Mouse (Mus musculus) bone marrow macrophage, adult 2 months (primary cell): Measurements from ENCODE around the gene Ip6k1. TPM values are rescaled to one million over a fixed set of nuclear protein-coding genes. Genes with fewer than 3 reads are reported as not detected.

ENCODE experiments used
- H3K27ac ChIP-seq: 2 replicates; pipeline ENCODE4 v1.5.1; 2012; ENCODE audit warnings: low read depth, low read length; ENCODE audit not compliant: insufficient read depth
- H3K4me1 ChIP-seq: 2 replicates; pipeline ENCODE4 v1.6.1; 2012; ENCODE audit warnings: low read length; ENCODE audit not compliant: control insufficient read depth, insufficient read depth
- H3K4me3 ChIP-seq: 2 replicates; pipeline ENCODE4 v1.5.1; 2012; ENCODE audit warnings: mild to moderate bottlenecking, low read length, moderate library complexity; ENCODE audit not compliant: insufficient read depth
- CTCF ChIP-seq: IDR thresholded peaks from 2 replicates; pipeline ENCODE4 v1.5.1; 2012; ENCODE audit warnings: low read depth, mild to moderate bottlenecking, low read length, moderate library complexity
- POLR2A ChIP-seq: IDR thresholded peaks from 2 replicates; pipeline ENCODE4 v1.6.1; 2012; ENCODE audit warnings: mild to moderate bottlenecking, low read depth, low read length, borderline replicate concordance
- polyA plus RNA-seq: library from polyadenylated mRNA; stranded (reverse); fragments of >200 nt; gene quantifications from 2 replicates; pipeline ENCODE4 v1.2.4, GENCODE M21; 2012; ENCODE audit not compliant: missing spikeins, insufficient read depth, insufficient read length

The Ip6k1 gene
- polyA plus RNA-seq, 1 experiment = 79.8 TPM

GRCm38 (mm10) chr9:108071801-108072200 is 69.5 kb downstream of the Ip6k1 start:
- Histone ChIP-seq H3K4me1 (peaks cover 8% of the 10 kb centered on the region), H3K4me3 (no peak overlapping the region), H3K27ac (no peak overlapping the region)
- TF ChIP-seq CTCF = no peak
- no peak for TF ChIP-seq POLR2A

- H3K4me3 ChIP-seq = no peak overlapping the region
- peaks cover 8% of the 10 kb centered on the region for H3K4me1 ChIP-seq
- TF ChIP-seq CTCF (no peak), POLR2A (no peak)
Observed at GRCm38 (mm10) chr9:108072481-108072924, 70.2 kb downstream of the Ip6k1 start.

GRCm38 (mm10) chr9:108073141-108073930 is 71.0 kb downstream of the Ip6k1 start:
- no peak for TF ChIP-seq CTCF
- TF ChIP-seq POLR2A = no peak
- Histone ChIP-seq H3K4me3 (no peak overlapping the region), H3K4me1 (peaks cover 14% of the 10 kb centered on the region), H3K27ac (no peak overlapping the region)

More at GRCm38 (mm10) chr9:108072481-108072924, 70.2 kb downstream of the Ip6k1 start:
- no peak overlapping the region for H3K27ac ChIP-seq

GRCm38 (mm10) chr9:108080168-108080567 is 77.9 kb downstream of the Ip6k1 start, which contains the start of gene Mst1:
Gene Mst1, plus strand, starts transcription at chr9:108080436.
- no peak within 1 kb of the TSS for H3K27ac ChIP-seq
- H3K4me1 ChIP-seq = peaks cover 8% of the 10 kb centered on the region

GRCm38 (mm10) chr9:108082549-108082948 is 80.2 kb downstream of the Ip6k1 start:
- no peak overlapping the region for H3K27ac ChIP-seq
- H3K4me1 ChIP-seq = peaks cover 8% of the 10 kb centered on the region
- no peak overlapping the region for H3K4me3 ChIP-seq
- no peak for TF ChIP-seq POLR2A
- TF ChIP-seq CTCF = no peak

More at GRCm38 (mm10) chr9:108080168-108080567, 77.9 kb downstream of the Ip6k1 start, which contains the start of gene Mst1:
- TF ChIP-seq POLR2A (no peak), CTCF (no peak)
- H3K4me3 ChIP-seq = peak within 1 kb of the TSS; percentile 94

- Histone ChIP-seq H3K27ac (no peak within 1 kb of the TSS), H3K4me3 (no peak within 1 kb of the TSS), H3K4me1 (peaks cover 5% of the 10 kb centered on the region)
- TF ChIP-seq CTCF (no peak), POLR2A (no peak)
Observed at GRCm38 (mm10) chr9:108082988-108083431, 80.7 kb downstream of the Ip6k1 start, which contains the start of gene Rnf123. Gene Rnf123, minus strand, starts transcription at chr9:108083346.

GRCm38 (mm10) chr9:108083561-108083960 is 81.3 kb downstream of the Ip6k1 start:
- H3K4me3 ChIP-seq = no peak overlapping the region
- no peak overlapping the region for H3K27ac ChIP-seq
- H3K4me1 ChIP-seq = peaks cover 3% of the 10 kb centered on the region
- TF ChIP-seq CTCF = no peak
- TF ChIP-seq POLR2A = no peak

GRCm38 (mm10) chr9:108085261-108085660 is 83.0 kb downstream of the Ip6k1 start:
- H3K4me3 ChIP-seq = no peak overlapping the region
- H3K4me1 ChIP-seq = no peaks in the 10 kb centered on the region
- no peak overlapping the region for H3K27ac ChIP-seq
- no peak for TF ChIP-seq CTCF
- no peak for TF ChIP-seq POLR2A

- H3K27ac ChIP-seq = no peak overlapping the region
- no peak overlapping the region for H3K4me3 ChIP-seq
- H3K4me1 ChIP-seq = peaks cover 6% of the 10 kb centered on the region
- TF ChIP-seq POLR2A (no peak), CTCF (no peak)
Observed at GRCm38 (mm10) chr9:108090611-108091120, 88.4 kb downstream of the Ip6k1 start.

GRCm38 (mm10) chr9:108093586-108093985 is 91.3 kb downstream of the Ip6k1 start:
- peak overlapping the region; percentile 84 for H3K4me3 ChIP-seq
- no peak overlapping the region for H3K27ac ChIP-seq
- no peak for TF ChIP-seq POLR2A
- TF ChIP-seq CTCF = no peak
- H3K4me1 ChIP-seq = peaks cover 6% of the 10 kb centered on the region
